Mouse (Mus musculus) forebrain, postnatal 0 days (tissue): ENCODE measurements around the gene Acbd5. TPM values are rescaled to one million over a fixed set of nuclear protein-coding genes. Genes with fewer than 3 reads are reported as not detected.
A peak's percentile ranks its signal among the peaks of the same experiment; 100 is the strongest.

Experiments used
- ATAC-seq: fragments of 200-750 bp; cut with Nextera tagmentation; 2 replicates; pipeline ENCODE4 v1.8.0; 2017; ENCODE audit warnings: mild to moderate bottlenecking, moderate library complexity
- DNase-seq: peaks from one replicate; pipeline ENCODE4 v3.0.0-alpha.2; 2015
- H3K27ac ChIP-seq: fragments of 300-500 bp; sonication (generic); 2 replicates; pipeline ENCODE4 v1.5.1; 2014; ENCODE audit warnings: low read depth, mild to moderate bottlenecking, antibody characterized with exemption, low read length, moderate library complexity, mixed read lengths
- H3K27me3 ChIP-seq: fragments of 300-500 bp; sonication (generic); 2 replicates; pipeline ENCODE4 v1.6.1; 2014; ENCODE audit warnings: mild to moderate bottlenecking, low read length, mixed read lengths; ENCODE audit not compliant: insufficient read depth
- H3K36me3 ChIP-seq: fragments of 300-500 bp; sonication (generic); 2 replicates; pipeline ENCODE4 v1.6.1; 2014; ENCODE audit warnings: mild to moderate bottlenecking, moderate library complexity; ENCODE audit not compliant: insufficient read depth
- H3K4me1 ChIP-seq: fragments of 300-500 bp; sonication (generic); 2 replicates; pipeline ENCODE4 v1.6.1; 2014; ENCODE audit warnings: antibody characterized with exemption; ENCODE audit not compliant: insufficient read depth
- H3K4me2 ChIP-seq: fragments of 300-500 bp; sonication (generic); 2 replicates; pipeline ENCODE4 v1.6.1; 2014; ENCODE audit warnings: low read depth, mild to moderate bottlenecking, moderate library complexity
- H3K4me3 ChIP-seq: fragments of 300-500 bp; sonication (generic); 2 replicates; pipeline ENCODE4 v1.5.1; 2014; ENCODE audit warnings: low read depth, low read length, mixed read lengths
- H3K9ac ChIP-seq: fragments of 300-500 bp; sonication (generic); 2 replicates; pipeline ENCODE4 v1.6.1; 2014; ENCODE audit warnings: mild to moderate bottlenecking
- H3K9me3 ChIP-seq: fragments of 300-500 bp; sonication (generic); 2 replicates; pipeline ENCODE4 v1.6.1; 2016; ENCODE audit warnings: low read length
- CTCF ChIP-seq: sonication (generic); IDR thresholded peaks from 2 replicates; pipeline ENCODE4 v1.5.1; 2016; ENCODE audit warnings: antibody characterized with exemption, control low read depth, low read depth
- WGBS: fragments of 180-500 bp; shearing (Covaris S2); extraction: QIAGEN DNeasy Blood & Tissue Kit; methylation state at CpG from one replicate; pipeline ENCODE4 v1.1.7; 2014; 5-methylcytosine and 5-hydroxymethylcytosine counted together
- polyA plus RNA-seq: library from polyadenylated mRNA; unstranded; fragments of >200 nt; fragmentation: Nextera tagmentation; extraction: Ambion mirVana; gene quantifications from 2 replicates; pipeline ENCODE4 v1.2.1, GENCODE M21; 2015
- total RNA-seq: library from RNA; depleted of rRNA; stranded (reverse); fragments of >200 nt; gene quantifications from 2 replicates; pipeline ENCODE4 v1.2.3, GENCODE M21; 2014

Gene Acbd5
- total and polyA plus RNA-seq, 2 experiments from 2014 or later: 49.2 to 52.4 TPM

- H3K27me3 ChIP-seq: no peaks in the 10 kb centered on the region
- ATAC-seq (no peak), DNase-seq (no peak)
- H3K9ac ChIP-seq: no peak overlapping the region
- H3K9me3 ChIP-seq: no peaks in the 10 kb centered on the region
- peaks cover 44% of the 10 kb centered on the region for H3K36me3 ChIP-seq
- no peak overlapping the region for H3K4me3 ChIP-seq
- TF ChIP-seq CTCF: no peak
- no peak overlapping the region for H3K4me2 ChIP-seq
- H3K27ac ChIP-seq: no peak overlapping the region
- H3K4me1 ChIP-seq: no peaks in the 10 kb centered on the region
- 96% methylated on average over 8 of the region's 8 CpGs for WGBS
Measured at GRCm38 (mm10) chr2:23084540-23084939, 16.6 kb downstream of the Acbd5 start.

DNA sequence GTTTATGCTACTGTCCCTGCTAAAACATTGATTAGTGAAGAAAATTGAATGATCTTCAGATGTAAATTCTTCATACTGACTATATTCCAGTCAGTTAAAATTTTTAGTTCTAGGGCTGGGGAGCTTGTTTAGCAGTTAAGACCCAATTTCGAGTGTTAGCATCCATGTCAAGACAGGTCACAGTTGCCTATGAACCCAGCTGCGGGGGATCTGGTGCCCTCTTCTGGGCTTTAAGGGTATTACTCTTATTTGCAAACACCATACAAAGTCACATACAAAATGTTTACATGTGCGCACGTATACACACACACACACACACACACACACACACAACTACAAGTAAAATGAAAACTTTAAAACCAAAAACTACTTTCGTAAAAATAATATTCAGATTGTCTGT lies 24.2 kb downstream of the Acbd5 start:
- WGBS: 50% methylated on average over 5 of the region's 5 CpGs
- Histone ChIP-seq H3K4me1 (no peaks in the 10 kb centered on the region), H3K27ac (no peak overlapping the region), H3K9ac (no peak overlapping the region), H3K4me3 (no peak overlapping the region), H3K9me3 (no peaks in the 10 kb centered on the region), H3K36me3 (peaks cover 68% of the 10 kb centered on the region), H3K4me2 (no peak overlapping the region), H3K27me3 (no peaks in the 10 kb centered on the region)
- DNase-seq: peak; percentile 27
- no peak for ATAC-seq
- peak; percentile 64 for TF ChIP-seq CTCF

GRCm38 (mm10) chr2:23097028-23097427 lies 29.1 kb downstream of the Acbd5 start:
- Histone ChIP-seq H3K36me3 (peaks cover 43% of the 10 kb centered on the region), H3K4me2 (no peak overlapping the region), H3K4me3 (no peak overlapping the region), H3K27me3 (no peaks in the 10 kb centered on the region), H3K27ac (no peak overlapping the region), H3K4me1 (no peaks in the 10 kb centered on the region), H3K9me3 (no peaks in the 10 kb centered on the region), H3K9ac (no peak overlapping the region)
- DNase-seq (no peak), ATAC-seq (no peak)
- TF ChIP-seq CTCF: no peak

DNA sequence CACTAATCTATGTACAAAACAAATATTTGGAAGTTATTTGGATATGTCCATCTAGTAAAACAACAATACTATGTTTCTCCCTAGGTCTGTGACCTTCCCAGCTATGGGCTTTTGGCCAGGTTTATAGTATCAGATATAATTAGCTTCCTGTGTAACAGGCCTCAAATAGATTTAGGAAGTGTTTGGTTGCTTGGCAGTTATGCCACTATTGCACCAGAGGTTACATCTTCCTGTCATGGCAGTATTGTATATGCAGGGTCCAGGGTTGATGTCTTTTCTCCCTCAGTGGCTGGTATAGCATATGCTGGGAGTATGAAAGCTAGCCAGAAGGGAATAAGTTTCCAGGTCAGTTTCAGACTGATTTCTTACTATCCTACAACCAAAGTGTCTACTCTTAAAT lies 34.3 kb downstream of the Acbd5 start:
- Histone ChIP-seq H3K4me1 (no peaks in the 10 kb centered on the region), H3K36me3 (peaks cover 10% of the 10 kb centered on the region; the same call in 1 of the 2 replicates), H3K9ac (no peak overlapping the region), H3K4me2 (no peak overlapping the region), H3K4me3 (no peak overlapping the region), H3K9me3 (no peaks in the 10 kb centered on the region), H3K27ac (no peak overlapping the region), H3K27me3 (no peaks in the 10 kb centered on the region)
- ATAC-seq (no peak), DNase-seq (no peak)
- no peak for TF ChIP-seq CTCF

DNA sequence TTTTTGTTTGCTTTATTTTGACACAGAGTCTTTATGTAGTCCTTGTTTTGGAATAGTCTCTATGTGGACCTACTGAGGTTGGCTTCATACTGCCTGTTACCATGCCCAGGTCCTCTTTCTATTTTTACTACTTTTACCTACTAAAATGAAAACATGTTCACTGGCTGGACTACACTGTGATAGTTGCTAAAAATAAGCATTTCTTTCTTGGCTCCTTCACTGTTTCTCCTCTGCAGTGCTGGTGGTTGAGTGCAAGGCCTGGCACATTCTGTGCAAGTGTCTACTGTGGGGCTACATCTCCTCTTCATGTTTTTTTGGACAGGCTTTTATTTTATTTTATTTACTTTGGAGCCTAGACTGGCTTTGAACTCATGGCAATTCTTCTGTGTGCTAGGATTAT lies 51.6 kb downstream of the Acbd5 start:
- no peak for ATAC-seq
- TF ChIP-seq CTCF: no peak
- no peaks in the 10 kb centered on the region for H3K4me1 ChIP-seq
- H3K27me3 ChIP-seq: no peaks in the 10 kb centered on the region
- no peak overlapping the region for H3K27ac ChIP-seq
- no peak overlapping the region for H3K4me2 ChIP-seq
- H3K36me3 ChIP-seq: peaks cover 5% of the 10 kb centered on the region; the same call in 1 of the 2 replicates
- no peak for DNase-seq
- no peak overlapping the region for H3K4me3 ChIP-seq
- H3K9ac ChIP-seq: no peak overlapping the region
- H3K9me3 ChIP-seq: no peaks in the 10 kb centered on the region

GRCm38 (mm10) chr2:23155199-23155621 lies 87.2 kb downstream of the Acbd5 start:
- no peak for ATAC-seq
- H3K4me2 ChIP-seq: peak overlapping the region; percentile 80
- no peak overlapping the region for H3K27ac ChIP-seq
- peaks cover 4% of the 10 kb centered on the region; the same call in 1 of the 2 replicates for H3K36me3 ChIP-seq
- TF ChIP-seq CTCF: no peak
- peaks cover 25% of the 10 kb centered on the region for H3K4me1 ChIP-seq
- no peaks in the 10 kb centered on the region for H3K27me3 ChIP-seq
- H3K9ac ChIP-seq: peak overlapping the region; percentile 35; the same call in 1 of the 2 replicates
- 7% methylated on average over 5 of the region's 5 CpGs for WGBS
- H3K9me3 ChIP-seq: no peaks in the 10 kb centered on the region
- no peak for DNase-seq
- H3K4me3 ChIP-seq: peak overlapping the region; percentile 96

DNA sequence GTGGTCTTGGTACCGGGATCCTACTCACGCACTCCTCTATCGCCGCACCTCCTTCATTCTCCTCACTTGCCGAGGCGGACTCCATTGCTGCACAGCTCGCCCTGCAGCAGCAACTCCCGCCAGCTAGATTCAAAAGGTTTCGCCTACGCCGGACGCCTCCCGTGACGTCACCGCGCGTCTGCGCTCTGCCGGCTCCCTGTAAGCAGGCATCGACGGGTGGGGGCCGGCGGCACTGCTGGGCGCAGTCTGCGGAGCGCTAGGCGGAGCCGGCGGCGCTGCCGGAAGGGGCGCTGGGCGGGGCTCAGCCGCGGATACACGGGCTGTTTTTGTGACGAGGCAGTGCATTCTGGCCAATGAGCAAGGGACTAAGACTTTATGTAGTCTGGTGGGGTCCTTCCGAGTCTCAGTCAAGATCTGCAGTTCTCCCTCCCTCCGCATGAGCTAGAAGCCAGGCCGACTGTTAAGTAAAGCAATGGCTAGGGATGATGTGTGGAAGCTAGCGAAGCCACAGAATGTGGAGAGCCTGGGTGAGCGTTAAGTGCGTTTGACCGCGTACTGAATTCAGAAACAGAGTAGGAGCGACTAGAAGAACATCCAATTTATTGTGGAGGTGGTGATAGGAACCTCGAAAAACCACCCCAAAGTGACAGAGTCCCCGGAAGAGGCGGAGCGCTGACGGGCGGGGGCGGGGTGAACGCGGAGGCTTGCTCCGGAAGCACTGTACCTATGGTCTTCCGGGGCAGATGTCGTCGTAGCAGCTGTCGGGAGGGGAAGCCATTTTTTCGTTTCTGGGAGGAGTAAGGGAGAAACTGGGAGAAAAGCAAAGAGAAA lies 88.0 kb downstream of the Acbd5 start, which contains the start of the genes Mastl and Yme1l1:
Gene Mastl, minus strand, starts transcription at position 248 of the 831 bp plus-strand sequence.
Gene Yme1l1, plus strand, starts transcription at position 593 of the 831 bp plus-strand sequence.
- H3K4me1 ChIP-seq: peaks cover 25% of the 10 kb centered on the region
- H3K4me2 ChIP-seq: peak within 1 kb of the TSS; percentile 80
- peak; percentile 65 for TF ChIP-seq CTCF
- DNase-seq: peak; percentile 99
- H3K4me3 ChIP-seq: peak within 1 kb of the TSS; percentile 96
- no peaks in the 10 kb centered on the region for H3K9me3 ChIP-seq
- ATAC-seq: peak; percentile 98
- H3K27me3 ChIP-seq: no peaks in the 10 kb centered on the region
- peaks cover 4% of the 10 kb centered on the region; the same call in 1 of the 2 replicates for H3K36me3 ChIP-seq
- WGBS: 1% methylated on average over 61 of the region's 61 CpGs
- H3K9ac ChIP-seq: peak within 1 kb of the TSS; percentile 90
- H3K27ac ChIP-seq: peak within 1 kb of the TSS; percentile 98
